Mouse (Mus musculus): Measurements from ENCODE around the gene Trpt1.

- TF ChIP-seq POLR2A (IDR thresholded peaks at IDR 0.05; ENCODE audit: borderline replicate concordance, control insufficient read depth, low read depth, low read length) (no peak), CTCF (IDR thresholded peaks at IDR 0.05; ENCODE audit: control insufficient read depth, insufficient read depth, low read length) (no peak)
Measured at GRCm38 (mm10) chr19:6999360-7000063, 3.6 kb downstream of the Trpt1 start.

Measured in bone marrow, adult 2 months (tissue).